Mouse (Mus musculus): ENCODE results near the gene Tnfrsf21.

DNA sequence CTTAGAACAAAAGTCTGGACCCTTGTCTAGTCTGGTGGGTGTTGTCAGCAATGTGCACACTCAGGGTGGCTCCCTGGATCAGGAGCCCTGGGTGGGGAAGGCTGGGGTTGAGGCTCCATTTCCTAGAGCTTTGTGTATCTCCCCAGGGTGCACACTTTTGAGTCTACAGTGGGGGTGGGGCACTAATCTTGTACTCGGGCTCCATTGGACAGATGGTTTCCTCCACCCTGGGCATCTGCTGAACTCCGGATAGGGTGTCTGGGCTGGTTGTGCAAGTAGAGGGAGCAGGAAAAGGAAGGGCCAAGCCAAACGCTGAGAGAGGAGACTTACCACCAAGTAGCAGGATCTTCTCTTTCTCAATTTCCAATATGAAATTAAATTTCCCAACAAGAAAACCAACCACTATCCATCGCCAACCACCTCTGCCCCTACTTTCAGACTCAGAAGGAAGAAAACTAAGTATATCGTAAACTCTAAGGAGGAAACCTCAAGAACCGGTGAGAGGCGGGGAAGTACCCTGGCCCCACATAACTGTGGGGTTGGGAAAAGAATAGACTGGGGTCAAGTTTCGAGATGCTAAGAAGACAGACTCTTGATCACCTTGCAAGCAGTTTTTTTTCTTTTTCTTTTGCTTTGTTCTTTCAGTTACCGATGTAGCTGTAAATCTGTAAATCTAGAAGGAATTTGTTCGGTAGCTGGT lies 19.9 kb downstream of the Tnfrsf21 start:
- TF ChIP-seq CTCF (IDR thresholded peaks at IDR 0.05; ENCODE audit: low read depth) (no peak), EP300 (optimal IDR thresholded peaks at IDR 0.05) (no peak)

All from stomach, postnatal 0 days (tissue).